Mouse (Mus musculus) layer of hippocampus, postnatal 14 days (tissue): ENCODE measurements around the gene Trp53rkb. TPM values are rescaled to one million over a fixed set of nuclear protein-coding genes. Genes with fewer than 3 reads are reported as not detected.
A peak's percentile ranks its signal among the peaks of the same experiment; 100 is the strongest.
"Not testable (repeated sequence)": the region's sequence is repeated elsewhere in the genome, so short reads cannot be mapped to it uniquely, and the experiment has no call there.

Source experiments
- DNase-seq, 2 experiments: peaks; one replicate each; pipeline ENCODE4 v3.0.0; 2021 to 2022; ENCODE audit warnings: low spot score in 2 of 2, mixed read lengths in 1 of 2
- long read RNA-seq, 2 experiments: library from polyadenylated mRNA; stranded (forward); transcript quantifications; one replicate each; pipeline ENCODE4 v2.0.0; 2021
- total RNA-seq, 2 experiments: library from RNA; stranded (reverse); gene quantifications; 2 replicates each; pipeline ENCODE4 v1.2.3; 2021

Gene Trp53rkb
- 1 to 10 TPM; 5.2 to 6.7 TPM for total RNA-seq
- long read RNA-seq, experiment 1, full-length matches to known transcripts = 4 of 7 reads
- long read RNA-seq, experiment 1, partial matches to known transcripts = 0 of 7 reads
- long read RNA-seq, experiment 1, other reads (novel, unspliced or antisense) = 3 of 7 reads
- long read RNA-seq, experiment 2, full-length matches to known transcripts = 20 of 25 reads
- long read RNA-seq, experiment 2, partial matches to known transcripts = 0 of 25 reads
- long read RNA-seq, experiment 2, other reads (novel, unspliced or antisense) = 5 of 25 reads

GRCm38 (mm10) chr2:166792355-166792754 lies at the start of gene Trp53rkb:
TSS of gene Trp53rkb (plus strand) at chr2:166792531.
- peak in 1 of 2 experiments; percentile 63 for DNase-seq

GRCm38 (mm10) chr2:166743504-166743903 lies 48.8 kb upstream of the Trp53rkb start:
- DNase-seq = no peak

GRCm38 (mm10) chr2:166744433-166744832 lies 47.9 kb upstream of the Trp53rkb start:
- DNase-seq = peak in 1 of 2 experiments; percentile 24

DNA sequence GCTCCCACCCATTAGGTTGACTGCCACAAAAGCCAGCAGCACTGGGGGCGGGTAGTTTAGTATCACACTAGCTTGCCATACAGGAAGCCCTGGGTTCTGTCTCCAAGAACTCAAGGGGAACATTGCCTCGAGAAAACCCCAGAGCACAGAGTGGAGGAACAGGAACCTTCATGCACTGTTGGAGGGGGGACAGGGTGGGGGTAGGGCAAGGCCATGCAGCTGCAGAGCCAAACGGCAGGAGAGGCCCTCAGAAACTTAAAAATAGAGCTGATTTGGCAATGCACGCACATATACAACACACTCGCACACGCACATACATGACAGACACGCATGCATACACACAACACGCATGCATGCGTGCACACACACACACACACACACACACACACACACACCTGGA lies 46.5 kb upstream of the Trp53rkb start:
- DNase-seq = no peak

- DNase-seq = not testable (repeated sequence)
Measured at GRCm38 (mm10) chr2:166746261-166746913, 45.9 kb upstream of the Trp53rkb start.

DNA sequence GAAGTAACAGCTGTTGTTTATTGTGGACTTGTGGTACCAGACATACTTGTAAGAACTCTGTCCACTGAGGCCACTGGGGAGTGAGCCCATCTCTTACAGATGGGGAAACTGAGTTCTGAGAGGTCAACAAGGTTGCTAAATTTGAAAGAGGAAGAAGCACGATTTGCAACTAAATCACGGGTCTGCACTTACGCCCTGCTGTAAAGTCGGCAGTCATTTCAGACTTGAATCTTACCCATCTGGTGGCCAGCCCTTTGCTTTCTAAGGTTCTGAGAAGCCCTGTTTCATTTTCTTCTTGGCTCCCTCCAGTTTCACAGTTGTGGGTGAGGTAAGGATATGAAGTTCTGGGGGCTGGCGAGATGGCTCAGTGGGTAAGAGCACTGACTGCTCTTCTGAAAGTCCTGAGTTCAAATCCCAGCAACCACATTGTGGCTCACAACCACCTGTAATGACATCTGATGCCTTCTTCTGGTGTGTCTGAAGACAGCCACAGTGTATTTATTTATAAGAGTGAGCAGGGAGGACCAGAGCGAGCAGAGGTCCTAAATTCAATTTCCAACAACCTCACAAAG lies 41.6 kb upstream of the Trp53rkb start:
- DNase-seq = no peak

- DNase-seq = no peak
Measured at GRCm38 (mm10) chr2:166754194-166754593, 38.1 kb upstream of the Trp53rkb start.

DNA sequence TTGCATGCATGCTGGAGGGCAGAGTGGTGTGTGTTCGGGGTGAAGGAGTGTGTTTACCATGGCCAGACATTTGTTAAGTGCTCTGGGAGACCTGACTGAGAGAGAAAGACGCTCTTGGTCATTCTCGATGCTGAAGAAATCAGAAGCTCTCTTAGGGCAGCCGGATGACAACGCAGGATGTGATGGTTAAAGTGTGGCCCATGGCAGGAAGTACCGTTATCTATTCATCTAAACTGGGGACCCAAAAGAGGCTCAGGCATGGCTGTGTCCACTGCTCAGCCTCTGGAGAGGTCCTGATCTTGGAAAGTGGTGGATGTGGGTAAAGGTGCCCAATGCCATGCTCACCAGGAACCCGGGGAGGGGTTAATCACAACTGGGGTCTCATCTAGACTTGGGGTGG lies 37.6 kb upstream of the Trp53rkb start:
- DNase-seq = no peak

DNA sequence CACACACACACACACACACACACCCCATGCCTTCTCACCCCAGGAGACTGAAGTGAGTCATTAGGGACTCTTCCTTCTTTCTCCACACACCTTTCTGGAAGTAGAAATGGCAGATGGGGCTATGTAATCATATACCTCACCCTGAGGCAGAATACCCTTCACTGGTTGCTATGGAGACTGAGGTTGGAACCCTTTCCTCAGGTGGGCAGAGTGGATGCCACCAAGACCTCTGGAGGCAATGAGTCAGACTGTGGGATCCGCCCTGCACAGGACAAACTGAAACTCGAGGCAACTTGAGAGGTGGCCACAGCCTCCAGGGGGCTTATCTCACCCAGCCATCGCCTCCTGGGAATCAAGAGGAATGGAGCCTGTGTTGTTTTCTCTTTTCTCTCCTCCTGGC lies 34.4 kb upstream of the Trp53rkb start:
- no peak for DNase-seq

DNA sequence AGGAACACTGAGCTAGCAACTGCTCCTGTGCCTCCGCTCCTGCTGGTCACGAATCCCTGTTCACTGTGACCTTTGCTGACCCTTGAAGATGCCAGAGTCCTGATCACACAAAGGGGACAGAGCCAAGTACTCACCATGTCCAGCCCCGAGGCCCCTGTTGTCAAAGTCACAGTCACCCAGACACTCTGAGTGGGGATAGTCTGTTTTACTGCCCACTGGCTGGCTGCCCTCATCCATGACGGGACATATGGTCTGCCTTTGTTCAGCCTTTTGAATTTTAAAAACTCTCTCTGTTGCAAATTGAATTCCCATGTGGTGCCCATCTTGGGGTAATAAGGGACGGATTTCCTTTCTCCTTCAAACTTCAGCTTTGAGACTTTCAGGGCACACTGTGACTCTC lies 28.3 kb upstream of the Trp53rkb start:
- no peak for DNase-seq

DNA sequence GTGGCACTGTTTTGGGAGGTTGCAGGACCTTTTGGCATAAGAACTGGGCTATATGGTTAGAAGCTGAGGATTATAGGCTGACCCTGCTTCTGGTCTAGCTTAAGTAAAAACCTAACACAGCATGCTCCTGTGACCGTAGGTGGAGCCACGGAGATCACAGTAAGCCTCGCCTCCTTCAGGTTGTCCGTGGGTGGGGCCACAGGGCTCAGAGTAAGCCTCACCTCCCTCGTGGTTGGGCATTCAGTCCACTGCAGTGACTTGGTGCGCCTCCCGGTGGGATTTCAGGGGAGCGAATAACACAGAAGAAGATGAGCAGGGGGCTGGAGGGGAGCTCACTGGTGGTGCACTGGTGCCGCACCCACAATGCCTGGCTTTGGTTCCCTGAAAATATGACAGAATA lies 24.7 kb upstream of the Trp53rkb start:
- DNase-seq = no peak

GRCm38 (mm10) chr2:166771396-166771795 lies 20.9 kb upstream of the Trp53rkb start:
- no peak for DNase-seq

DNA sequence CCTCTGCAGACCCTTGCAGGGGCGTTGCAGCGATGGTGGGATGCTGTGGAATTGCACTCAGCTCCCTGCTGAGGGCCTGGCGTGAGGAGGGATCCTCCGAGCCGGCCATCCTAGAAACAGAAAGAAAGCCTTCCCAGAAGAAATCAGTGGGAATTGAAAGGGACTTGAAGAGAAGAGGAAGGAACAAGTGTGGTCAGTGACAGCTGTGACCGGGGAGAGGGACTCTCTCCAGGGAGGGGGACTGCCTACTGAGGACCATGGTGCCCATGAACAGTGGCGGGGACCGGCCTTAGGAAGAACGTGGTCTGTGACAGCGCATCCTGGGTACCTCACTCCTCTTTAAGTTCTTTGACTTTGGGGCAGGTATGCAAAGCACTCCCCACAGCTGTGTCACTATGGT lies 18.7 kb upstream of the Trp53rkb start:
- DNase-seq = no peak

GRCm38 (mm10) chr2:166774275-166774674 lies 18.1 kb upstream of the Trp53rkb start:
- DNase-seq = no peak

GRCm38 (mm10) chr2:166775357-166775893 lies 16.9 kb upstream of the Trp53rkb start:
- DNase-seq = no peak

DNA sequence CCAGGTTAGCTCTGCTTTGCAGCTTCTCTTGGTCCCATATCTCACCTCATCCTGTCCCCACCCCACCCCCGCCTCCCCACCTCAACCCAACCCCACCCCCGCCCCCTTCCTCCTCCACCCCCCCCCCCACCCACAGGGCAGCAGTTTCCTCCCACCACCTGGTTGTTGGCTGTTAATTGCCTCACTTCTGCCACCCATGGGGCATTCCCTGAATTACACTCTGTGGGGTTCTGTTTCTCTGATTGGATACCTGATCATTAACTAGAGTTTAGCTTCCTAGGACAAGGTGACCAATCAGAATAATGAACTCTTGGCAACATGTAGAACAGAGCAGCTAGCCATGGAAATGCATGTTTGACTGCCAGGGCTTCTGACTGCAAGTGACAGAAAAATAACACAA lies 16.1 kb upstream of the Trp53rkb start:
- no peak for DNase-seq

- no peak for DNase-seq
Measured at GRCm38 (mm10) chr2:166779956-166780355, 12.4 kb upstream of the Trp53rkb start.

- DNase-seq = peak; percentile 78 to 80
Measured at GRCm38 (mm10) chr2:166780980-166781578, 11.3 kb upstream of the Trp53rkb start.

DNA sequence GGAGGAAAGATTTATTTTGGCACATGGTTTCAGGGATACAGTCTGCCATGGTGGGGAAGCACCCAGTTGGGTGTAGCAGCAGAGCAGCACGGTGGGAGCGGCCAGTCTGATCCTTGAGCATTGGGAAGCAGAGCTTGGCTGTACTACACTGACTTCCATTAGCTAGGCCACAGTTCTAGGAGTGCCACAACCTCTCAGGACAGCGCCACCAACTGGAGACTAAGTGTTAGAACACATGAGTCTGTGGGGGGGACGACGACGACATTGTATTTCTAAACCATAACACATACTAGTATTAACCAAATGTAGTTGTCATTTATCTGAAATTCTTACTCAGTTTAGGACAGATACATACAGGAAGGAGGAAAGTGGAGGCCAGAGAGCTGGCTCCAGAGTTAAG lies 8.0 kb upstream of the Trp53rkb start:
- DNase-seq = no peak

DNA sequence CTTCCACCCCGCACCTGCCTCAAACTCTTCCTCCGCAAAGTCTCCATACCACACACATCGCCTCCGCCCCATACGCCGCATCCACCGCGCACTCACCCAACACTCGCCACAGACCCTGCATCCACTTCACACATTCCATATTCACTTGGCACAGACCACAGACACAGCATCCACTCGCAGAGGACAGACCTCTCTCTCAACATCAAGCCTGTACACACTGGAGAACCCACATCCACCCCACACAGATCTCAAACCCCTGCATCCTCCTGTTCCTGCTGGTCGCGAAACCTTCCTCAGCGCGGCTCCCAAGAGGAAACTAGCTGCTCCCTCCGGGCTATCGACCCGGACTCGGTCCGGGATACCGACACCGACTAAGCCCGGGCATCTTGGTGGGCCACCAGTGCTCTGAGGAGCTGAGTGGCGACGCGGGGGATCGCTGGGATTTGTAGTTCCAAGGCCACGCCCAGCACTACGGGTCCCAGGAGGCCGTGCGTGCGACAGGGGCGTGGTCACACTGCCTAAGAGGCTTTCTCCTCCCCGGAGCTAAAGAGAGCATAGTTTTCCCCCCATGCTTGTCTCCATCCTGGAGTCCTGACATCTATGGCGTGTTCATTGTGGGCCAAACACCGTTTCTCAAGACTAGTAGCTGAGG lies 5.9 kb upstream of the Trp53rkb start:
- peak; percentile 86 to 93 for DNase-seq

GRCm38 (mm10) chr2:166791738-166792137 lies 593 bp upstream of the Trp53rkb start:
- DNase-seq = no peak
